Mouse (Mus musculus) cerebellum, adult 2 months (tissue): Measurements from ENCODE around the gene Mllt10.

Source experiments
- CTCF ChIP-seq: fragments of 200-500 bp; IDR thresholded peaks from 2 replicates; pipeline ENCODE4 v1.5.1; 2011; ENCODE audit warnings: low read depth, mild to moderate bottlenecking, control low read depth, low read length, moderate library complexity, borderline replicate concordance; ENCODE audit not compliant: insufficient read depth
- POLR2A ChIP-seq: fragments of 200-500 bp; IDR thresholded peaks from 2 replicates; pipeline ENCODE4 v1.6.1; 2011; ENCODE audit warnings: low read length, control low read depth, borderline replicate concordance; ENCODE audit not compliant: insufficient read depth

GRCm38 (mm10) chr2:18039566-18040290 is 15.3 kb upstream of the Mllt10 start:
- TF ChIP-seq CTCF (no peak), POLR2A (no peak)
